Mouse (Mus musculus) right cerebral cortex, postnatal 36 days (tissue): ENCODE measurements around the gene Ccdc69.
"Not testable (repeated sequence)": the region's sequence is repeated elsewhere in the genome, so short reads cannot be mapped to it uniquely, and the experiment has no call there.

Experiments used
- DNase-seq, 2 experiments: peaks; one replicate each; pipeline ENCODE4 v3.0.0; 2022; ENCODE audit warnings: low spot score in 2 of 2, mixed read lengths in 1 of 2

Ccdc69 gene

DNA sequence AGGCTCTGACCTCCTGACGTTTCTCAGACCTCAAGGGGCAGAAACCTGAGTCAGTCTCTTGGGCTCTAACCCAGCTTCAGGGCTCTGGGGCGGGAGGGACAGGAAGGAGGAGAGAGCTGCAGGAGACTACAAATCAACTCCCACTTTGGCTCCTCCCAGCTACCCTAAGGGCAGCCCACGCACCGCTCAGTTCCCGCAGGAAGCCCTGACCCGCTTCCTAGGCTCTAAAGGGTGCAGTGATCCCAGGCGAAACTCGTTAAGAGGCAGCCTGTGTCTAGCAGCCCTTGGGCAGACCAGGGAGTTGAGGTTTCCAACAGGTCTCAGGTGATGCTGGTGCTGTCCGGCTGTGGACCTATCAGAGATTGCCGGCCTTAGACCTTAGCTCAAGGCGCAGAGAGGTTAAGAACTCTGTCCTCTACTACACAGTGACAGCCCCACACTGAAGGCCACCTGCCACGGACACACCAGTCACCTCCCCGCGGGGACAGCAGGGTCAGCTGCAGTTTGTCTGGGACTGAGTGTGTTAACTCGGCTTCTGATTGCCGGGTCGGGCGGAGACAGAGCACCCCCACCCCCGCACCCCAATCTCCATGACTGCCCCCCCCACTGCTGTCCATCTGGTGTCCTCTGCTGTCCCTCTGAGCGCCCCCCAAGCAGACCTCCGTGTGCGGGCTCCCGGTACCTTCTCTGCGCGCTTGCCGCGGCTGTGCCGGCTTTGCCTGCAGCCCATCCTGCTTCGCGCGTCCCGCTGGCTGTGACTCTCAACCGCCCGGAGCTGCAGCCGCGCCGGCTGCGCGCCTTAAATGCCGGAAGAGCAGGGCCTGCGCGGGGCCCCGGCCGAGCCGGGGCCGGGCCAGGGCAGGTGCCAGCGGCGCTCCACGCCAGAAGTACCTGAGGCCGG lies at the start of gene Ccdc69:
Gene Ccdc69, minus strand, starts transcription at position 801 of the 901 bp plus-strand sequence.
- DNase-seq: no peak

GRCm38 (mm10) chr11:55126663-55127062 lies 48.7 kb upstream of the Ccdc69 start:
- DNase-seq: no peak

- no peak for DNase-seq
Observed at GRCm38 (mm10) chr11:55121430-55121829, 43.5 kb upstream of the Ccdc69 start.

DNA sequence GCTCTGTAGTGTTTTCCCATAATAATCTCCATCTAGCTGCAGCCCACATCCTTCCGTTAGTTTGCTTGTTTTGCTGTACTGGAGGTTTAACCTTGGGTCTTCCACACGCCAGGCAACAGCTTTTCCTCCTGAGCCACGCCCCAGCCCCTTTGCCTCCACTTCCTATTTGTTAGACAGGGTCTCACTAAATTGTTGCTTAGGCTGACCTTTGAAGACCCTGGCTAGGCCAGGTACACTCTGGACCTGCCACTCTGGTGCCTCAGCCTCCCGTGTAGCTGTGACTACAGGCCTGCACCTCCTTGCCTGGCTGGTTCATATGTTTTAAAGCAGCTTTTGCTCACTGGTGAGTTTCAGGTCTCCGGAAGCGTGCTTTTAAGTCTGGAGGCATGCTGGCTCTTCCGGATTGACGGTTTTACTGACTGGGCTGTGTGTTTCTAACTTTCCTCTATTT lies 42.9 kb upstream of the Ccdc69 start:
- no peak for DNase-seq

- DNase-seq: no peak
Observed at GRCm38 (mm10) chr11:55120279-55120678, 42.3 kb upstream of the Ccdc69 start.

- DNase-seq: no peak
Observed at GRCm38 (mm10) chr11:55117031-55117430, 39.1 kb upstream of the Ccdc69 start.

DNA sequence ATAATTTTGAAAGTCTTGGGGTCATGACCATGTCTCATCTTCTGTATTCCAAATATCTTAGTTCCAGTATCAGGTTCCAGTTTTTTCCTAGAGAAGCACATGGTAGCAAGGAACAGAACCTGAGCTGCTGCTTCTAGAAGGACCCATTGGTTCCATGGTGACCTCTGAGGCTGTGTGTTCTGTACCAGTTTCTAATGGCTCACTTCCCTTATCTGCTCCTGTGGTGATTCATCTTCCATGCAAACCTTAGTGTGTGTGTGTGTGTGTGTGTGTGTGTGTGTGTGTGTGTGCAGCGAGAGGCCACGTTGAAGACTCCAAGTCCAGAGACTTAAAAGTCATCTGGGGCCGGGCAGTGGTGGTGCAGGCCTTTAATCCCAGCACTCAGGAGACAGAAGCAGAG lies 38.1 kb upstream of the Ccdc69 start:
- DNase-seq: no peak

GRCm38 (mm10) chr11:55114291-55114690 lies 36.4 kb upstream of the Ccdc69 start:
- no peak for DNase-seq

DNA sequence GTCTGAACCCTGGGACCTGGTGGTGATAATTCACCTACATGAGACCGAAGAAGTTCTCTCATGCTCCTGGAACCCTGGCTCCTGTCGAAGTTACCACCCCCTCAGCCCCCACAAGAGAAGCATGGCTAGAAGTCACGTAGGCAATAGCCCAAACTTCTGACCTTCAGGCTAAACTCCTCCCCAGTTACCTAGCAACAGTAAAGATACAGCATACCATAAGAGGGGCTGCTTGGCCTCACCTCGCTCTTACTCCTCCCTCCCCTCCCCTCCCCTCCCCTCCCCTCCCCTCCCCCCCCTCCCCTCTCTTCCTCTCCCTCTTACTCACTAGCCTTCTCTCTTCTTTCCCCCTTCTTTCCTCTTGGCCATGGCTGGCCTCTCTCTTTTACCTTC lies 35.9 kb upstream of the Ccdc69 start:
- DNase-seq: not testable (repeated sequence)

DNA sequence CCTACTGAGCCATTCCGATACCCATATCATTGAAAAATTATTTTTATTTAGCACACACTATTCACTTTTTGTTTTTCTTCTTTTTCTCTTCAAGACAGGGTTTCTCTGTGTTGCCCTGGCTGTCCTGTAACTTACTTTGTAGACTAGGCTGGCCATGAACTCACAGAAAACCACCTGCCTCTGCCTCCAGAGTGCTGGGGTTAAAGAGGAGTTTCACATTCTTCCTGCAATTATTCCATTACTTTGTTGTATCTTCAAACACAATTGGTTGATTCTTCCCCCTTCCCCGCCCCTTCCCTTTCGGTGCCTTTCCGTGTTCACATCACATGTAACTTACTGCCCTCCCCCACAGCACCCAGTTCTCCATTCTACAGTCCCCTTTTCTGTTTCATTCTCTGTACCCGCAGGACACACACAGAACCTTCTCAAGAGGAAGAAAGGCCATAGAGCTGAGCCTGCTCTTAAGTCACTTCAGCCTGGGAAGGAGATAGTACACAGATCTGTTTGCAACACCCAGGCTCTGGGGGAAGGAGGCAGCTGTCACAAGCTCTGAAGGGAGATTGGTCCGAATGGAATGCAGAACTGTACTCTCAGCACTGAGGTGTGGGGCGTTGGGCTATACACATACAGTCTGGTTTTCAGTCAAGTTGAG lies 35.4 kb upstream of the Ccdc69 start:
- DNase-seq: no peak

DNA sequence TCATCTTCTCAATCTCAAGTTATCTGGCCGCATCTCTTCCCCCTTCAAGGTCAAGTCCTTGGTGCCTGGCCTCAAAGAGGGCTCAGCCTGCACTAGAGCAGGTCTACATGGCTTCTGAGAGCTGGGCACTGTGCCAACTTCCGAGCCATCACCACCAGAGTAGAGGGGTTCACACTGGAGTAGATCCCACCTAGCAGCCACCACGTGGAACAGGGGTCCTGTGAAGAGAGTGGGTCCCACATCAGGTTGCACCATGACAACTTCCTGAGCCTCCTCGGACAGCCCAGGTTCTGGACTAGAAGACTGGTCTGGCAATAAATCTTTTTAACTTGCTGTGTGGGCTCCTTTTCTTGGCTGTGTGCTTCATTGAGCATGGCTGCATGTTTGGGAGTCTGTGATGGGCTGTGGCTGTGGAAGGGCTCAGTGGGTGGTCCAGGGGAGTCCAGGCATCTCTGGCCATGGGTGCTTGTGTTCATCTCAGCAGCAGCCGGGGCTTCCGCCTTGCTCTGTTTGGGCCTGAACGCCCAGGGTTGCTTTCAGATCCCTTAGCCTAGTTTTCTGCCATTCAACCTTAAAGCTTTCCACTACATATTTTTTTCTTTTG lies 32.7 kb upstream of the Ccdc69 start:
- DNase-seq: no peak

- DNase-seq: no peak
Observed at GRCm38 (mm10) chr11:55109521-55110300, 31.8 kb upstream of the Ccdc69 start.

DNA sequence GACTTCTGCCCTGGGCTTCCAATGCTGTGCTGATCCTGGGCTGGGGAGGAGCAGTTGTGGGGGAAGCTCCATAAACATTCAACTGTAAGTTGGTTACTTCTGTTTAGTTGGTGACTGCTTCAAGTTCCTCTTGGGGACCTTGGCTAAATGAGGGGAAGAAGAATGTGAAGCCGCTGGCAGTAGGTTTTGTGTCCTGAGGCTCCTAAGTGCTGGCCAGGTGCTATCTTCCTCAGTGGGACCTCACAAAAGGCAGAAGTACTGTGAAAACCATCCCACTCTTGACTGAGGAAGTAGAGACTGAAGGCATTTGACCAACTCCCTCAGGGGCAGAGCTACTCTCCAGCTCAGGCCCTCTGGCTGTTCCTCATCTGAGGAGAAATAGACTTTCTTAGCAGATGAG lies 28.7 kb upstream of the Ccdc69 start:
- no peak for DNase-seq

DNA sequence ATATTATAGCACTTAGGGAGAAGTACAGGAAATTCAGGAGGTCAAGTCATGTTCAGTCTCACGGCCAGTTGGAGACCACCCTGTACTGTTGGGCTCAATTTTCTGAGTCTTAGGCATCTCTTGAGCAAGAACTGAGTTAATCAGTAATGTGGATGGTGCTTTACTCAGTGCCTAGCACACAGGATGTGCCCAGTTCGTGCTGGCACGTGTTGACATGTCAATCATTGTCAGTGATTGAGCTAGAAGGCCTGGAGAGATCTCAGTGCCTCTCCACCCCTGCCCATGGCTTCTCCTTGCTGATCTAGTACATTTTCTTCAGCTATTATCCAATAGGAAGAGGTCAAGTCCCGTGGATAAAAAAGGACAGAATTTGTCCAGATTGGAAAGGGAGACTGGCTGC lies 27.5 kb upstream of the Ccdc69 start:
- no peak for DNase-seq

DNA sequence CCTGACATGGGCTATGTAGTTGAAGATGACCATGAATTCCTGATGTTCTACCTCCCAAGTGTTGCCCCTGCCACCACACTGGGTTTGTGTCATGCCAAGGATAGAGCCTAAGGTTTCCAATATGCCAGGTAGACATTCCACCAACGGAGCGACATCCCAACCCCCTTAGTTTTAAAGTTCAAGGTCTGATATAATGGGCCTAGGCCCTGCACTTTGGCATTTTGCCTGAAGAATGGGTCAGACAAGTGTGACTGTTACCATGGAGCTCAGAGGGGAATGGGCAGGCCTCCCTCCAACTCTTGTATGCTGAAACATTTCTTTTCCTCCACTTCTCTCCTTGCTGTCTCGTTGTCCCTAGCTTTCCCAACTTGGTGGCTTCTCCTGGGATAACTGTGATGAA lies 25.3 kb upstream of the Ccdc69 start:
- DNase-seq: no peak

GRCm38 (mm10) chr11:55102015-55102414 lies 24.1 kb upstream of the Ccdc69 start:
- DNase-seq: no peak

DNA sequence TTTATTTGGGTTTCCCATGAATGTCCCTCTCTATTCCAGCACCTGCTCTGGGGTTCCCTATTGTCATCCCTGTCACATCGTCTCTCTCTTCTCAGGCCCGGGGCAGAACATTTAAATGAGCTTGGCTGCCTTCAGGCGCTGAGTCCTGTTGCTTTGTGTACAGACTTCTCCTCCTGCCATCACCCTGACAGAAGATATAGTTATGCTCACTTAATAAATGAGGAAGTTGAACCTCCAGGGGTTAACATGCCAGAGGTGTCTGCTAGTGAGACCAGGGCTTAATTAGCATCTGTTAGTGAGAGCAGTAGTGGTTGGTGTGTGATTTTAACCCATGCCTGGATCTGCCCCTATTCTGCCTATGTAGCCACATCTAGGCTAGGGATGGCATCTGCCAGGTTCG lies 21.9 kb upstream of the Ccdc69 start:
- no peak for DNase-seq

DNA sequence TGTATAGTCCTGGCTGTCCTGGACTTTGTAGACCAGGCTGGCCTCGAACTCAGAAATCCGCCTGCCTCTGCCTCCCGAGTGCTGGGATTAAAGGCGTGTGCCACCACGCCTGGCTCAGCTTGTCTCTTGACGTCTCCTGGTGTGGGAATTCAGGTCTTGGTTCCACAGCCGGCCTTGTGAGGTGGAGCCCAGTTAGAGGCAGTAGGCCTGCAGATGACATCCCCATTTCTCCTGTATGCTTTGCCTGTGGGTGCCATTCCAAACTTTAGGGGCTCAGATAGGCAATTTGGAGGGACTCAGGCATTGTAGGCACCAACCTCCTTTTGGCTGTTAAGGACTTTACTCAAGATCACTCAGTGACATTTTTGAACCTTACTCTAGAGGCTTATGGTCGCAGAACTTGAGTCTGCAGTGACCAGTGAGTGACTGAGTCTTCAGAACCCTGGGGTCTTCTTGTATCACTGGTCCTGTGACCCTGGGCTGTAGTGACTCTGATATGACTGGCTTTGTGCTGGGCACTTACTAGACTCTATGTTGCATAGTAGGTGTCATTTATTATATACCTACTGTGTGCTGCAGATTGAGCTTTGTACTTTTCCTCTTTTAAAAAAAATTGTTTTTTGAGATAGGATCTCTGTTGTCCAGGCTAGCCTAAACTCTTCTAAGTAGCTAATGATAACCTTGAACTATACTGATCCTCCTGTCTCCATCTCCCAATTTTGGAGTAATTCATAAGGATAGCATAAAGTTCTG lies 21.3 kb upstream of the Ccdc69 start:
- no peak for DNase-seq

DNA sequence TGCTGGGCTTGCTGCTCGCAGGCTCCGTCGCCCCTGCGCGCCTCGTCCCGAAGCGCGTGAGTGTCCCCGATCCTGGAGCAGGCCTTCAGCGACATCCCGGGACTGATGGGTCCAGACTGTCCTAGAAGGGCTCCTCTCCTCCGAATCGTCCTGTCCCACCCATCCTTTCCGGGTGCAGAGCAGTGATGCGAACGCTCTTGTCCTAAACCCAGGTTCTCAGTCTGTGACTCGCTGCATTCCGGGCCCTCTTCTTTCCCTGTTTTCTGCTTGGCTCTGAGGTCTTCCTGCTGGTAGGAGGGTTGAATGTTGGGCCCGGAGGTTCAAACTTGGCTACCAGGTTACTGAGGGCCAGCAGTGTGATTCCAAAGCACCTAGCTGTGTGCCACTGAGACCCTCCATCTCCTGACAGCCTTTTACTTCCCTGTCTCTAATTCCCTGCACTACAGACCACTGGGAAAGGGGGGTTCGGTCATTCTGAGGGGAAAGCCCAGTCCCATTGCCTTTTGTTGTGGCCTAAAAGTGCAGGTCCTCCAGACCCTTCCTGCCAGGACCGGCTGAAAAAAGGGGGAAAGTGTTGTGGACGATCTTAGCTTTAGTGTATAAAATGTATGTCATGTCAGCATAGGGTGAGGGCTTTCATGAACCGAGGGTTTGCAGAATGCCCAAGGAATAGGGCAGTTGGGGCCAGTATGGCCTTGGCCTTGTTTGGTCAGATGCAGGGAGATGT lies 20.4 kb upstream of the Ccdc69 start:
- no peak for DNase-seq

GRCm38 (mm10) chr11:55097463-55098188 lies 19.7 kb upstream of the Ccdc69 start, which contains the start of gene Gm2a:
Gene Gm2a, plus strand, starts transcription at chr11:55098115.
- DNase-seq: peak; percentile 93
